Mouse (Mus musculus): ENCODE results near the gene Ppip5k2. TPM values are rescaled to one million over a fixed set of nuclear protein-coding genes. Genes with fewer than 3 reads are reported as not detected.

The Ppip5k2 gene
- polyA plus RNA-seq, 1 experiment from 2014 or later: 57.4 TPM

DNA sequence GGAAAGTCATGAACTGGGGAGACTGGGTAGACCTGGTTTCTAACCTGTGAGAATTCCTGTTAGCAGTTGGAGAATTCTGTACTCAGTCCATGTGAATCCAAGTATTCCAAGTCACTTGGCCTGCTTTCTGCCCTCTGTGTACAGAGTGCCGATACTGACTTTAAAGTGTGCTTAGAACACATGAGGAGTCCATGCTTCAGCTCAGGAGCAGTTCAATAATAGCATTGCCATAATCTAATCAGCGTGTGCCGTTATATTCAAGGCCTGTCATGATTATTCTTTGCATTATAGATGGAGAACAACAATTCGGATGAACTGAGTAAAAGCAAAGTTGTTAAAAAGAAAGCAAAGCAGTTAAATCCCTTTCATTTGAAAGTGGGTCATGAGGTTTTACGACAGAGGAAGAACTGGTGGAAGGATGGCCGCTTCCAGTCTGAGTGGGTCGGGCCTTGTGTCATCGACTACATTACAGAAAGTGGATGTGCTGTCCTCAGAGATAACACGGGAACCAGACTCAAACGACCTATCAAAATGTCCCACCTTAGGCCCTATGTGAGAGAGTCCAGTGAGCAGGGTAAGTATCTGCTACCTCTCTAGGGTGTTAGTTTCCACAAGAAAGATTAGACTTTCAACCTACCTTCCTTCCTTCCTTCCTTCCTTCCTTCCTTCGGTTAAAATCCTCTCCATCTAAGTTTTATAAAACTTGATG is 15.6 kb upstream of the Ppip5k2 start:
- WGBS: 91% methylated on average over 11 of the region's 11 CpGs
- H3K9me3 ChIP-seq (ENCODE audit: control insufficient read depth, low read length): no peaks in the 10 kb centered on the region
- H3K4me3 ChIP-seq (replicated peaks; ENCODE audit: low read length): no peak overlapping the region
- H3K4me2 ChIP-seq (ENCODE audit: low read length): no peak overlapping the region
- H3K9ac ChIP-seq (replicated peaks; ENCODE audit: low read depth, low read length): no peak overlapping the region
- no peaks in the 10 kb centered on the region for H3K4me1 ChIP-seq (replicated peaks; ENCODE audit: control insufficient read depth, insufficient read depth, low read length)
- H3K27me3 ChIP-seq (replicated peaks; ENCODE audit: control insufficient read depth, insufficient read depth, low read length): no peaks in the 10 kb centered on the region
- no peaks in the 10 kb centered on the region for H3K36me3 ChIP-seq (ENCODE audit: control insufficient read depth, insufficient read depth)
- ATAC-seq: no peak
- H3K27ac ChIP-seq (ENCODE audit: low read length): no peak overlapping the region

DNA sequence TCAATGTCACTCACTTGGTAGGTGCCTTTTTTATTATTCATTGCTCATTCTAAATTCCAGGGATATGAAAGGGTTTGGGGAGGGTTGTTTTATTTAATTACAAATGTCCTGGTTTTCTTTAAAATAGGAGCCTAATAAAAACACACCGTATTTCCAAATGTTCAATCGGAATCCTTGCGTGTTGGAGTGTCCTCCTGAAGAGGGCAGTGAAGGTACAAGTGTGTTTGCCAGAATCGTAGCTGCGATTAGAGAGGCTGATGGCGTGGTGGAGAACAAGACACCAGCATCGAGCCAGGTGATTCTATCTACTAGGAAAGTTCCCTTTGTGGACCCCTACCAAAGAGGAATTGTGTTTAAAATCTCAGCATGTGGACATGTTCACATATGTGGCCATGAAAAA is 14.7 kb upstream of the Ppip5k2 start:
- Histone ChIP-seq H3K4me1 (replicated peaks; ENCODE audit: control insufficient read depth, insufficient read depth, low read length) (no peaks in the 10 kb centered on the region), H3K4me2 (ENCODE audit: low read length) (no peak overlapping the region), H3K27ac (ENCODE audit: low read length) (no peak overlapping the region), H3K27me3 (replicated peaks; ENCODE audit: control insufficient read depth, insufficient read depth, low read length) (no peaks in the 10 kb centered on the region), H3K9me3 (ENCODE audit: control insufficient read depth, low read length) (no peaks in the 10 kb centered on the region), H3K4me3 (replicated peaks; ENCODE audit: low read length) (no peak overlapping the region), H3K36me3 (ENCODE audit: control insufficient read depth, insufficient read depth) (no peaks in the 10 kb centered on the region), H3K9ac (replicated peaks; ENCODE audit: low read depth, low read length) (no peak overlapping the region)
- 79% methylated on average over 7 of the region's 7 CpGs for WGBS
- ATAC-seq: no peak

DNA sequence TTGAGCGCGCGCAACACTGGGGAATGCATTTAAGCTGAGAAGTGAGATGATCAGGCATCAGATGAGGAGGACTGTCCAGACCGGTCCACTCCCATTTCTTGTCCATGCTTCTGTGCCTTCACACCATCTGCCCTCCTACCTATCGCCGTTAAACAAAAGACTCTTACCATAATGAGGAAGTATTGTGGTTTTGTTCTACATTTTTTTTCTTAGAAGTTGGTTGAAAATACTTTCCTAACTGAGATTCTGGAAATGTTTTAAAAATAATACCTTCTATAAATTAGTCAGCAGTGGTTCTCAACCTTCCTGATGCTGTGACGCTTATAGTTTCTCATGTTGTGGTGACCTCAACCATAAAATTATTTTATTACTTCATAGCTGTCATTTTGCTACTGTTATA is 11.5 kb upstream of the Ppip5k2 start:
- Histone ChIP-seq H3K27ac (ENCODE audit: low read length) (no peak overlapping the region), H3K9ac (replicated peaks; ENCODE audit: low read depth, low read length) (no peak overlapping the region), H3K27me3 (replicated peaks; ENCODE audit: control insufficient read depth, insufficient read depth, low read length) (no peaks in the 10 kb centered on the region), H3K36me3 (ENCODE audit: control insufficient read depth, insufficient read depth) (0 out of 2 replicates have a peak, but pooled peaks cover 2% of the 10 kb centered on the region), H3K4me2 (ENCODE audit: low read length) (no peak overlapping the region), H3K9me3 (ENCODE audit: control insufficient read depth, low read length) (no peaks in the 10 kb centered on the region), H3K4me3 (replicated peaks; ENCODE audit: low read length) (no peak overlapping the region), H3K4me1 (replicated peaks; ENCODE audit: control insufficient read depth, insufficient read depth, low read length) (no peaks in the 10 kb centered on the region)
- 97% methylated on average over 7 of the region's 7 CpGs for WGBS
- ATAC-seq: no peak

DNA sequence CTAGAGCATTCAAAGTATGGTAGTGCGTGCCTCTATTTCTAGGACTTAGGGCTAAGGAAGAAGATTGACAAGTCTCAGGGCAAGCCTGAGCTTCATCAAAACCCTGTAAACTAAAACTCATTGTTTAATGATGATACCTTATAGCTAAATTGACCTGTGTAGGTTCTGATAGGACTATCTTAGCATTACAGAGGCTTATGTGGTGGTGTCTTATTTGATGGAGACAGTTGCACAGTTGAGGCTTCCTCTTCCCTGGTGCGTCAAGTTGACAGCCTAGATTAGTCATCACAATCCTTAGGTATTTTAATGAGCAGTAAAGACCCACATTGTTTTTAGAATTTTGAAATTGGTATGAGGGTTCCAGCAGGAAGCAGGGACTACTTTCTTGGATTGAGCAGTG is 3.8 kb upstream of the Ppip5k2 start:
- Histone ChIP-seq H3K9me3 (ENCODE audit: control insufficient read depth, low read length) (no peaks in the 10 kb centered on the region), H3K27ac (ENCODE audit: low read length) (no peak overlapping the region), H3K4me3 (replicated peaks; ENCODE audit: low read length) (no peak overlapping the region), H3K27me3 (replicated peaks; ENCODE audit: control insufficient read depth, insufficient read depth, low read length) (no peaks in the 10 kb centered on the region), H3K36me3 (ENCODE audit: control insufficient read depth, insufficient read depth) (0 out of 2 replicates have a peak, but pooled peaks cover 2% of the 10 kb centered on the region), H3K4me1 (replicated peaks; ENCODE audit: control insufficient read depth, insufficient read depth, low read length) (peaks cover 3% of the 10 kb centered on the region; the same call in 1 of the 2 replicates), H3K9ac (replicated peaks; ENCODE audit: low read depth, low read length) (no peak overlapping the region), H3K4me2 (ENCODE audit: low read length) (no peak overlapping the region)
- no peak for ATAC-seq
- 98% methylated on average over 2 of the region's 2 CpGs for WGBS

DNA sequence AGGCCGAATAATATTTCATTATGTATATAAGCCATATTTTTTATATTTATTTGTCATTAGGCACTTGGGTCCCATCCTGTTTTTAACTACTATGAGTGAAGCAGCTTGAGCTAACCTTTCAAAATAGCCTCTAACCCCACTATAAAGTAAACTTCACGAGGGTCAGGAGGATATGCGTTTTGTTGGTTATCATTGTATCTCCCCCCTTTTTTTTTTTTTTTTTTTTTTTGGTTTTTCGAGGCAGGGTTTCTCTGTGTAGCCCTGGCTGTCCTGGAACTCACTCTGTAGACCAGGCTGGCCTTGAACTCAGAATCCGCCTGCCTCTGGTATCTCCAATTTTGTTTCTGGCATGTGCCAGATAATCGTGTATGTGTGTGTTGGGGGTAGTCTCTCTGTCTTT is 3.2 kb upstream of the Ppip5k2 start:
- Histone ChIP-seq H3K4me2 (ENCODE audit: low read length) (no peak overlapping the region), H3K36me3 (ENCODE audit: control insufficient read depth, insufficient read depth) (0 out of 2 replicates have a peak, but pooled peaks cover 2% of the 10 kb centered on the region), H3K9me3 (ENCODE audit: control insufficient read depth, low read length) (no peaks in the 10 kb centered on the region), H3K4me3 (replicated peaks; ENCODE audit: low read length) (no peak overlapping the region), H3K9ac (replicated peaks; ENCODE audit: low read depth, low read length) (no peak overlapping the region), H3K4me1 (replicated peaks; ENCODE audit: control insufficient read depth, insufficient read depth, low read length) (peaks cover 7% of the 10 kb centered on the region; the same call in 1 of the 2 replicates), H3K27me3 (replicated peaks; ENCODE audit: control insufficient read depth, insufficient read depth, low read length) (no peaks in the 10 kb centered on the region), H3K27ac (ENCODE audit: low read length) (no peak overlapping the region)
- no peak for ATAC-seq
- WGBS: 93% methylated on average over 6 of the region's 6 CpGs

DNA sequence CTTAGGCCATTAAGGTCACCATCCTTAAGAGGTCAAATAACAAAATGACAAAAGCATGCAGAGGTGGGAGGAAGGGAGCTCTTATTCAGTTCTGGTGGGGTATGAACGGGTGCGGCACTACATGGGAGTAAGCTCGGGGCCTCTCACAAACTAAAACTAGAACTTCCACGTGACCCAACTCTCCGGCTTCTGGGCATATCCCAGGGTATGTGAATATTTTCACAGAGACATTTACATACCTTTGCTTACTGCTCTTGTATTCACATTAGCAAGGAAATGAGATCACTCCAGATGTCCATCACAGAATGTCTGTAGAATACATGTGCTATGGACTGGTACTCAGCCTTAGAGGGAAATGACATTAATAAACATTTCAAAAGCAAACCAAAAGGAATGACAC is 1.5 kb upstream of the Ppip5k2 start:
- no peak overlapping the region for H3K9ac ChIP-seq (replicated peaks; ENCODE audit: low read depth, low read length)
- no peak for ATAC-seq
- H3K4me2 ChIP-seq (ENCODE audit: low read length): no peak overlapping the region
- peaks cover 20% of the 10 kb centered on the region for H3K4me1 ChIP-seq (replicated peaks; ENCODE audit: control insufficient read depth, insufficient read depth, low read length)
- H3K27me3 ChIP-seq (replicated peaks; ENCODE audit: control insufficient read depth, insufficient read depth, low read length): no peaks in the 10 kb centered on the region
- no peak overlapping the region for H3K27ac ChIP-seq (ENCODE audit: low read length)
- no peaks in the 10 kb centered on the region for H3K9me3 ChIP-seq (ENCODE audit: control insufficient read depth, low read length)
- no peaks in the 10 kb centered on the region for H3K36me3 ChIP-seq (ENCODE audit: control insufficient read depth, insufficient read depth)
- H3K4me3 ChIP-seq (replicated peaks; ENCODE audit: low read length): no peak overlapping the region
- 85% methylated on average over 5 of the region's 5 CpGs for WGBS

DNA sequence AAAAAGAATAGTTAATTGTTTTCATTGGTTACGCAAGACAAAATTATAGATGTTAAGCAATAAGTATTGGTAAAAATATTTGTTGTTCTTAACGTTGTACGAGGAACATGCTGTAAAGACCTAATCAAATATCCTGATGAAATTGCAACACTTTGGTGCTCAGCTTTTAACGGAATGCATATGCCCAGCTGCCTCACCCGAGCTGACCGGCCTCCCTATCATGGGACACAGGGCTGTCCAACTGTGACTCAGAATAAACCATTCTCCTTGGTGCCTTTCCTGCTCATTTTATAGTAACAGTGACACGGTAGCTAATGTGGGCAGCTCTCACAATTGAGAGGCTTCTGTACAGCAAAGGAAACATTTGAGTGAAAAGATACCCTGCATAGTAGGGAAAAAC is 907 bp upstream of the Ppip5k2 start:
- no peak for ATAC-seq
- Histone ChIP-seq H3K27ac (ENCODE audit: low read length) (no peak overlapping the region), H3K4me2 (ENCODE audit: low read length) (0 out of 2 replicates have a peak overlapping the region, but pooled peaks have one; percentile 0), H3K36me3 (ENCODE audit: control insufficient read depth, insufficient read depth) (no peaks in the 10 kb centered on the region), H3K9me3 (ENCODE audit: control insufficient read depth, low read length) (no peaks in the 10 kb centered on the region), H3K4me3 (replicated peaks; ENCODE audit: low read length) (no peak overlapping the region), H3K27me3 (replicated peaks; ENCODE audit: control insufficient read depth, insufficient read depth, low read length) (no peaks in the 10 kb centered on the region), H3K4me1 (replicated peaks; ENCODE audit: control insufficient read depth, insufficient read depth, low read length) (peaks cover 20% of the 10 kb centered on the region), H3K9ac (replicated peaks; ENCODE audit: low read depth, low read length) (no peak overlapping the region)
- 60% methylated on average over 7 of the region's 7 CpGs for WGBS

DNA sequence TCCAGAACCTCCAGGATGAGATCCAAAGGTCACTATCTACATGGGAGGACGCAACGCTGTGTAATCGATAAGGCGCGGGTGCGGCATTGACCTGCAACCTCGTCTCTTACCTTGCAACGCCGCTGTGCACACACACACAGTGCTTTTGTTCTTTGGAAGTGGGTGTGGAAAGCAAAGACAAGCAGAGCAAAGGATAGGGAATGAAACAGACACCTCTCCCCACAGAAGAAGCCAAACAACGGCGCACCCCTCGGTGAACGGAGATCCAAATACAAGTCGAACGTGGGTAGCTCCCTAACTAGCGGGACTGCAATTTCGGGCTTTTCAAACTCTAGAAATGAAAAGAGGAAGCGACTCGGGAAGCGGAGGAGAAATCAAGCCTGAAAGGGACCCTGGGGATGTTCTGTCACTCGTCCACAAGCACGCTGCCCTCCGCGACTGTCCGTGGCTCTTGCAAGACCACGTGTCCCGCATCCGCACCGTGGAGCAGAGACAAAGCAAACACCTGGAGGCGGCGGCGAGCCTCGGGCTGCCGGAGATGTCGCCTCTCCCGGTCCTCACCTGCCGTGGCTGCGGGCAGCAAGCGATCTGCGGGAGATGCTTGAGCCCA is 812 bp downstream of the Ppip5k2 start:
- WGBS: under 1% methylated on average over 39 of the region's 40 CpGs
- H3K27ac ChIP-seq (ENCODE audit: low read length): peak overlapping the region; percentile 90
- no peaks in the 10 kb centered on the region for H3K9me3 ChIP-seq (ENCODE audit: control insufficient read depth, low read length)
- H3K9ac ChIP-seq (replicated peaks; ENCODE audit: low read depth, low read length): peak overlapping the region; percentile 97
- ATAC-seq: peak; percentile 2; the same call in 1 of the 2 replicates
- no peaks in the 10 kb centered on the region for H3K36me3 ChIP-seq (ENCODE audit: control insufficient read depth, insufficient read depth)
- H3K4me2 ChIP-seq (ENCODE audit: low read length): peak overlapping the region; percentile 82
- H3K4me1 ChIP-seq (replicated peaks; ENCODE audit: control insufficient read depth, insufficient read depth, low read length): peaks cover 20% of the 10 kb centered on the region
- H3K27me3 ChIP-seq (replicated peaks; ENCODE audit: control insufficient read depth, insufficient read depth, low read length): no peaks in the 10 kb centered on the region
- peak overlapping the region; percentile 97 for H3K4me3 ChIP-seq (replicated peaks; ENCODE audit: low read length)

DNA sequence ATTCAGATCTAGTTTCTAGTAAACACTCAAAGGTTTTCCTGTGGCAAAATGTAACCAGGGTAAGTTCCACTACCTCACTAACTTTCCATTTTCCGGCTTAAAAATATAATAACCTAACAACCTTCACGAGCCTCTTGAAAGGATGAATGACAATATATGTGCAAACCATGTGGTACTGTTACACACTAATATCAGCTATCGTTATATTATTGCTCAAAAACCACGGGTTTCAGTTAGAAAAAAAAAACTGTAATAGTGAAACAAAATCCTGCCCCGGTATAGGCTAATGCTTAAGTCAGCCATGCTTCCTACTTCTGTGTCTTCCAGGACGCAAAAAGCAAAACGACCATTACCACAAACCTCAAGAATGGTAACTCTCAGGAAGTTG is 1.3 kb downstream of the Ppip5k2 start:
- no peak for ATAC-seq
- Histone ChIP-seq H3K27ac (ENCODE audit: low read length) (peak overlapping the region; percentile 90), H3K27me3 (replicated peaks; ENCODE audit: control insufficient read depth, insufficient read depth, low read length) (no peaks in the 10 kb centered on the region), H3K36me3 (ENCODE audit: control insufficient read depth, insufficient read depth) (no peaks in the 10 kb centered on the region), H3K4me1 (replicated peaks; ENCODE audit: control insufficient read depth, insufficient read depth, low read length) (peaks cover 20% of the 10 kb centered on the region), H3K9ac (replicated peaks; ENCODE audit: low read depth, low read length) (peak overlapping the region; percentile 97), H3K9me3 (ENCODE audit: control insufficient read depth, low read length) (no peaks in the 10 kb centered on the region), H3K4me3 (replicated peaks; ENCODE audit: low read length) (peak overlapping the region; percentile 97), H3K4me2 (ENCODE audit: low read length) (peak overlapping the region; percentile 82)
- 15% methylated on average over 7 of the region's 7 CpGs for WGBS
